Mouse (Mus musculus): ENCODE data around the gene Lalba.
"Not testable (repeated sequence)": the region's sequence is repeated elsewhere in the genome, so short reads cannot be mapped to it uniquely, and the experiment has no call there.

Gene Lalba

DNA sequence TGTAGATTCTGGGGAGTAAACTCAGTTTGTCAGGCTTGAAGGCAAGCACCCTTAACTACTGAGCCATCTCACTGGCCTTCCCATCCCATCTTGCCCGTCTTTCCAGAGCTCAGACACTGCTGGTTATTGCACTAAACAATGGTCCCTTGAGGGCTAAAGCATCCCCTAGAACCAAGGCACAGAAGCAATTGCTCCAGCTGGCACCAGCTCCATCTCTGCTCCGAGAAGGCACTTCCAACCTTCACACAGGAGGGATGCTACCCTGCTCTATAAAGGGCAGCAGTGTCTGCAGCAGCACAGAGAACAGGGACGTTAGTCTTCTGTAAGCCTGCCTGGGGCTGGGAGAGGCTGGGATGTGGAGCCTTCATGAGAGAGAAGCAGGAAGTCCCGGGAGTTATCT, 9.6 kb upstream of the Lalba start, which contains the start of gene Olfr279:
Olfr279 (plus strand) TSS at position 301 of the 400 bp plus-strand sequence.
- DNase-seq (ENCODE audit: low spot score) = no peak

GRCm38 (mm10) chr15:98491332-98491731, 8.8 kb upstream of the Lalba start:
- no peak for DNase-seq (ENCODE audit: low spot score)

DNA sequence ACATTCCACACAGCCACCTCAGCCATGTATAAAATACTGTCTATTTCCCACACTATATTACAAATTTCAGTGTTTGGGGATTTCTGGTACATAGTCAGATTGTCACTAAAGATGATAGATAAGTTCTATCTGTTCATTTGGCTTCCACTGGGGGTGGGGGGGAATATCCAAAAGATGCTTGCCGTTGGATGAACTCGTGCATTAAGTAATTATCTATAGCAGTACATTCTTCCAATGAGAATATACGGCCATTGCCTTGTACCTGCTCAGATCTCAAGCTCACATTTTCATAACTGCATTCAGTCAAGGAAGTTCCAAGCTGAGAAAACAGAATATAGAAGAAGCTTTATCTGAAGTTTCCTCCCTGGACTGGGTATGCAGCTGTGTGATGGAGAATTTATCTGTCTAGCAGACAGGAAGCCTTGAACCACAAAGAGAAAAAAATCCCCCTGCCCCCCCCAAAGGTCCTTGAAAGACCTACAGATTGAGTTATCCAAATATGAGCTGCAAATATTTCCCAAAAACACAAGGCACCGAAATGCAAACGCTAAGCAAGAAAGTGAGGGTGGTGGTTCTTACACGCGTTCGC, 4.0 kb upstream of the Lalba start:
- no peak for DNase-seq (ENCODE audit: low spot score)

- no peak for DNase-seq (ENCODE audit: low spot score)
These were observed 1.7 kb upstream of the Lalba start for GRCm38 (mm10) chr15:98483907-98484886.

GRCm38 (mm10) chr15:98479568-98480102, 2.9 kb downstream of the Lalba start:
- DNase-seq (ENCODE audit: low spot score) = no peak

DNA sequence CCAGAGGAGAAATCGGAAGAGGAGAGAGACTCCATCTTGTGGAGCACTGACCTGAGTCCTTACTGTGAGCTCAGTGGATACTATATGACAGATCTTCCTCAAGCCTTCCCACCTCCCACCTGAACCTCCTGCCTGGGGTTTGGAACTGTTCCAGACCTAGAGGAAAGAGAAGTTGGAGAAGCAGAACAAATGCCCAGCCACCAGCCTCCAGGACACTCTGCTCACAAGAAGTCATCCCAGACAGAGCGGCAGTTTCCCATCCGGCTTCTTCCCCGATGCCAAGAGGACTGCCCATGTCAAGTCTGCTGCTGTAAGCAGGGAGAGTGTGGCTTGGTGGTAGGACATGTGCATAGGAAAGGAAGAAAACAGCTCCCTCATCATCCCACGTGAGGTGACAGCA, 6.2 kb downstream of the Lalba start:
- no peak for DNase-seq (ENCODE audit: low spot score)

DNA sequence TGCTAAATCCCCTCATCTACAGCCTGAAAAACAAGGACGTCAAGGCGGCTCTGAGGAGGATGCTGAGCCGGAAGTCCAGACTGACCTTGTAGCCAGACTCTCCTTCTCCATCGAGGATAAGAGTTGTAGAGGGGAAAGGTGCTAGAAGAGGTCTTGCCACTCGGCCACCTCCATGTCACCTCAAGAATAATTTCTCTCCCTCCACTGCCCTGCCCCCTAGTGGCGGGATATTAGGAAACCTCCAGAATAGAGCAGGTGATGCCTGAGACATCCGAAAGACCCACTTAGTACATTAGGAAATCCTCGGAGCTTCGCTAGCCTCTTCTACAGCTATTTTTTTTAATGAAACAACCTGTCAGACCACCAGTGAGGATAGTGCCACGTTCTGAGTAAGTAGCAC, 7.1 kb downstream of the Lalba start:
- peak; percentile 68 for DNase-seq (ENCODE audit: low spot score)

- no peak for DNase-seq (ENCODE audit: low spot score)
These were observed 7.6 kb downstream of the Lalba start for GRCm38 (mm10) chr15:98474958-98475357.

- no peak for DNase-seq (ENCODE audit: low spot score)
These were observed 11.0 kb downstream of the Lalba start for GRCm38 (mm10) chr15:98471539-98471938.

DNA sequence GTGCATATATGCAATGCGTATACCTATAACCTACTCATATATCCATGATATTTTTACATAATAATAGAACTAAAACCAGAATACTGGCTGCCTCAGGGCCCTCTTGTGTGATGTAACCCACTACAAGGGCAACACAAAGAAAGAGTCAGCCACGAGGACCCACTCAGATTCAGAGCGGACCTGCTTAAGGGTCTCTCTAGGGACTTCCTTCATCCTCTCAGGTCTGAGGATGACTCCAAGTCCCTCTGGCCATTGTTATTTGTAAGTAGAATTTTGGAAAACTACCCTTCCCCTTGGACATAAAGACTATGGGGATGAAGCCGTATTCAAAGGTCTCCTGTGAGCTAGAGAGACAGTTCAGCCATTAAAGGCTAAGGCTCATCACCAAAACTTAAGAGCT, 12.9 kb downstream of the Lalba start, which contains the start of gene OR5BS1P:
OR5BS1P (plus strand) TSS at position 301 of the 400 bp plus-strand sequence.
- DNase-seq (ENCODE audit: low spot score) = no peak

GRCm38 (mm10) chr15:98452288-98452687, 30.2 kb downstream of the Lalba start, which contains the start of gene Olfr281:
TSS of gene Olfr281 (plus strand) at chr15:98452588.
- no peak for DNase-seq (ENCODE audit: low spot score)

DNA sequence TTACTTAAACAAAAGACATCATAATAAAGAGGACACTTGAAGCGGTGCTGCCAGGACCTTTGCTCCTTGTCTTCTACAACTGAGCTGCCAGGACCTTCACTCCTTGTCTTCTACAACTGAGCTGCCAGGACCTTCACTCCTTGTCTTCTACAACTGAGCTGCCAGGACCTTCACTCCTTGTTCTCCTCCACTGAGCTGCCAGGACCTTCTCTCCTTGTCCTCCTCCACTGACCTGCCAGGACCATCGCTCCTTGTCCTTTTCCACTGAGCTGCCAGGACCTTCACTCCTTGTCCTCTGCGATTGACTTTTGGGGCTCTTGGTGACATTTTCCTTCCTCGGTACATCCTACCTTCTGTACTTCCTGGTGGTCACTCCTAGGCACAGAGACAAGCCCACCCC, 34.0 kb downstream of the Lalba start:
- peak; percentile 41 for DNase-seq (ENCODE audit: low spot score)

DNA sequence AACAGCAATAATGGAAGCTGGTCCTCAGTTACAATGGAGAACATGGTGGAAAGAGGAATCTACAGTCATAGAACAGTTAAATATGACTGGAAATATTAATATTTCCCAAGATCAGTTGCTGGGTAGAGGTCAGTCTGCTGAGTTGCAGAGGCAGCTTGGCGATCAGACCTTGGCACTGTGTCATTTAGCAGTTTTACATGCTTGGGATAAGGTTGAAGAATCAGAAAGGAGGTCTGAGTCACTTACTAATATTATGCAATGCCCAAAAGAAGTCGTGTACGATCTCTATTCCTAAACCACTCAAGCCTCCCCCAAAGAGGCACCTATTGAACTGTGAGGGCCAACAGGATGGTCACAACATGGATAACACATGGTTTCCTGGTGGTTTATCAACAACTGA, 38.0 kb downstream of the Lalba start:
- no peak for DNase-seq (ENCODE audit: low spot score)

GRCm38 (mm10) chr15:98430925-98431324, 51.6 kb downstream of the Lalba start, which contains the start of gene Olfr282:
TSS of gene Olfr282 (plus strand) at chr15:98431225.
- DNase-seq (ENCODE audit: low spot score) = not testable (repeated sequence)

All from embryo, embryonic 10.5 days (tissue).